Mouse (Mus musculus): ENCODE results near the gene Lrfn3.

- TF ChIP-seq CTCF (IDR thresholded peaks at IDR 0.05; ENCODE audit: low read depth), result no peak
- TF ChIP-seq EP300 (IDR thresholded peaks at IDR 0.05; ENCODE audit: low read depth), result no peak
These were observed 38.1 kb downstream of the Lrfn3 start for GRCm38 (mm10) chr7:30324300-30324944.

Measured in liver, embryonic 14.5 days (tissue).